Mouse (Mus musculus): ENCODE measurements around the gene Acsl3.

Acsl3 gene

DNA sequence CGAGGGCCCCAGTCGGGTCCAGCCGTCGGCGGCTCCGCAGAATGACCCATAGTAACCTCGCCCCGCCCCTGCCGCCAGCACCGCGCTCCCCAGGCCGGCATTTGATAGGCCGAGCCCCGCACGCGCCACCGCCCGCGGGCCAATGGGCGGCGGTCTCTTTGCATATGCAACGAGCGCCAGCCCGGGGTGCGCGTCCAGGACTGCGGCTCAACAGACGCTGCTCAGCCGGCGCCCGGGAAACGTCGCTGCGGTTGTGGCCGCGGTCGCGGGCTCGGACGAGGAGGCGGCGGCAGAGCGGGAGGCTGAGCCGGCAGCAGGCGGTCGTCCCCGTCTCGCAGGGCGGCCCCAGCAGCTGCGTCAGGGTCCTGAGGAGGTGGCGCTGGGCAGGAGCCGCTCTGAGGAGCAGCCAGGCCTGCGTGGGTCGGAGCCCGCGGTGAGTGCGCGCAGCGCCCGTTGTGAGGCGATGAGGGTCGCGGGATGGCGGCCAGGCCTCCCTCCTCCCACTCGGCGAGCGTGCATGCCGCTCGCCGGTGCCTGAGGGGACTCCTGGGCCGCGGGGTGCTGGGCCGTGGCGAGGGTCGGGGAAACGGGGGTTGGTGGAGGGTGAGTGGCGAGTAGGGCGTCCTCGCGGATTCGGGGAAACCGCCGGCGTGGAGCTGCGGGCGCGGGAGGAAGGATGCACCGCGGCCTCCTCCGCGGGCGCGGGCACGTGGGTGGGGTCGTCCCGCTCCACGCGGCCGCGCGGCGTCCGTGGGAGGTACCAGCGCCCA, at the start of gene Acsl3, which contains the start of gene Utp14b:
Gene Acsl3, plus strand, starts transcription at position 155 of the 770 bp plus-strand sequence.
Gene Utp14b, plus strand, starts transcription at position 368 of the 770 bp plus-strand sequence.
- peak; percentile 92 for DNase-seq (ENCODE audit: low read depth, low spot score)

- DNase-seq (ENCODE audit: low read depth, low spot score), result no peak
Measured at GRCm38 (mm10) chr1:78609134-78609907, 48.3 kb upstream of the Acsl3 start.

DNA sequence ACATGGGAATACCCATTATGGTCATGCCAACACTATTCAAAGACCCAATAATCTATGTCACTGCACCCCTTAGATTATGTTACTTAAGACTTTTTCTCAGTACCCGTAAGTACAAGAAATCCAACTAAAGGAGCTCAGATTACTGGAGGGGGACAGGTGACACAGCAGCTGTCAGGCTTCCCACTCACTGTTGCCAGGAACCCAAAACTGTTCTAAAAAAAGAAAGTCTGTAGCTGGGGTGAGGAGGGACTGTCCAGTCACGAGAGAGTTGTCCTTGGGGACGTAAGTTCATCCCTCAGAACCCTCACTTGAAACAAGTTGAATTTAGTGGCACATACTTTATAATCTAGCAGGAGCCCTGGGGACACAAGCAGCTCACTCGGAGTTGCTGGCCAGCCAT, 46.6 kb upstream of the Acsl3 start:
- DNase-seq (ENCODE audit: low read depth, low spot score), result no peak

GRCm38 (mm10) chr1:78612959-78613358, 44.7 kb upstream of the Acsl3 start:
- no peak for DNase-seq (ENCODE audit: low read depth, low spot score)

- no peak for DNase-seq (ENCODE audit: low read depth, low spot score)
Measured at GRCm38 (mm10) chr1:78624352-78624751, 33.3 kb upstream of the Acsl3 start.

DNA sequence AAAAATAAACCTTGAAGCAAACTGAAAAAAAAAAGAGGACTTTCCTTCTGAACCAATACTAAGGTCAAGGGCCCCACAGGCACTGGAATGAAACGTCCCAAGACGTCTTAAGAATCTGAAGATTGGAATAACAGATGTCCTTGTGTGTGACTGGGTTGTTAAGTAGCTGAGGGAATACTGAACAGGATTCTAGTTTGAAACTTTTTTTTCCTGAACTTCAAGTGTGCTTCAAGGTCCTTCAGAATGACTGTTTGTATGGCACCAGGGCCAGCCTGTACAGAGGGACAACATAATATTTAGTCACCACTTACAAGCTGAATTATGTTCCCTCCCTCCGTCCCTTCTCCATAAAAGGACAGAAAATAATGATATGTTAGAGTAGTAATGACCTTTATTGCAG, 23.1 kb upstream of the Acsl3 start:
- DNase-seq (ENCODE audit: low read depth, low spot score), result no peak

DNA sequence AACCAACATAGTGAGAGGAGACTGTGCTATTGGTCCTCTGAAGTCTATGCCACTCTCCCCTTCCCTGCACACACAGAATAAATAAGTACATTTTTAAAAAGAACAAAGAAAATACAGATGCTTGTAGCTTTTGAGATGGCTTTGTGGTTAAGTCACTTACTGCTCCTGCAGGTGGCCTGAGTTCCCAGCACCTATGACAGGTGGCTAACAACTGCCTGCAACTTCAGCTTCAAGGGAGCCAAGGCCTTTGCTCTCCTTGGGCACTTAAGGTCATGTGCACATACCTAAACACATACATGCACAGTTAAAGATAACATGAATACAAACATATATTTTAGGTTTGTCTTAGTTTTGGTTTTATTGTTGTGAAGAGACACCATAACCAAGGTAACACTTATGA, 16.8 kb upstream of the Acsl3 start:
- no peak for DNase-seq (ENCODE audit: low read depth, low spot score)

- DNase-seq (ENCODE audit: low read depth, low spot score), result no peak
Measured at GRCm38 (mm10) chr1:78641791-78642190, 15.8 kb upstream of the Acsl3 start.

DNA sequence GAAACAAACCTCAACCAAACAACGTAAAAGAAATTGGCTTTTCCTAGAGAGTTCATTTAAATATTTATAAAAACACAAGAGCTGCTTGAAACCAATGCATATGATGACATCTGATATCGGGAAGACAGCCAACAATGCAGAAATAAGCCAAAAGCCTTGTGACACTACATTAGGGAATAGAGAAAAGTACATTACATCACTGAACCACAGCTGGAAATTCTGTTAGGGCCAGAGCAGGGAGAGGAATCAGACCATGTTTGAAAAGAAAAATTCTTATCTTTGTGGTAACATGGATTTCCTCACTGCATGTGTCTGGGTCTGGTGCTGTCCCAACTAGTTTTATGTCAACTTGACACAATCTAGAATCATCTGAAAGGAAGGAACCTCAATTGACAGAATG, 15.4 kb upstream of the Acsl3 start:
- no peak for DNase-seq (ENCODE audit: low read depth, low spot score)

DNA sequence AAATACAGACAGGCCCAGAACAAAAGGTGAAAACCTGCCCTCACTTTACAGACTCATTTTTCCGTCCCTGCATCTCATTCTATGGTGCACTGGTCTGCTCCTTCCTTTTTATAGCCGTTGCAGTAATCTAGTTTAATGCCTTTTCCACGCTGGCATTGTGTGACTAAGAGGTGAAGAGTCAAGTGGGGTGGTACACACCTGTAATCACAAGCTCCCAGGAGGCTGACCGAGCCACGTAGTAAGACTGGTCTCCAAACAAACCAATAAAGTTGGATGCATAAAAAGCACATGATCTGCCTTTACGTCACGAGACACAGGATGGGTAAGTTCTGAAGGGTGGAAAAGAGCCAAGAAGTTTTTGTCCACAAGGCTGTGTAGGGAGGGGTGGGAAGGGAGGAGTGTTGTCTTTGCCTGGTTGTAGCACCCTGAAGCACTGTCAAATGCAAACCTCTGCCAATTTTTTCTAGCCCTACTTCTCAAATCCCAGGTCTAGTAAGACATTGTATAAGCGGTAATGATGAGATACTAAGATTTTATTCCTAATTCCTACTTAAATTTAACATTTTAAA, 10.2 kb upstream of the Acsl3 start:
- no peak for DNase-seq (ENCODE audit: low read depth, low spot score)

DNA sequence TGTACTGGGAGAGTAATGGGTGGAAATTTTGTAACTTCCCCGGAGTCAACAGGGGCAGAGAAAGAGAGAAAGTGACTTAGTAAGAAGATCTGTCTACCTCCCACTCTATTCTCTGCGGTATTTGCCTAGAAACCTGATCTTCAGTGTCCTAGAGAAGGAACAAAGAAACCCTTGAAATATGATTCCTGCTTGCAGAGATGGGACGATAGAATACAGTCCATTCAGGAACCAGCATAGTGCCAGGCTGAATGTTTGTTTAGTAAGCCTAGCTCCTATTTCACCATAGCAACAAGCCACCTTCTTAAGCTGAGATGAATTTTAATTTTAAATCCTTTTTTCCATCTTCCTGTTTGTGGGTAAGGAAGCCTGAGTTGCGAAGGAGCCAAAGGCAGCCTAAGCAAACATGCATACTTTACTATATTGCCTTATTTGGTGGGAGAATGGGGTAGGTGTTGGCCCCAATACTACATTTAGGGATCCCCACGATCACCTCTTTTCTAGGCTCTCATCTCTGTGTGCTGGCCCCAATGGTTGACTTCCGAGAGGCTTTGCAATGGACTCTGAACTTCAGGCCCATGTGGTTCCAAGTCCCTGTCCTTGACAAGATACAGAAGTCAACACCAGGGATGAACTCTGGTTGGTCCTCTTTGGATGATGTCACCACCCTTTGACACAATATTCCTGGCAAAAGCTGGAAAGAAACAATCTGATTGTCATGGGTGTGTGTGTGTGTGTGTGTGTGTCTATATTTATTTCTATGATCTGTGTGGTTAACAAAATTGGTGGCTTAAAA, 8.2 kb upstream of the Acsl3 start:
- no peak for DNase-seq (ENCODE audit: low read depth, low spot score)

DNA sequence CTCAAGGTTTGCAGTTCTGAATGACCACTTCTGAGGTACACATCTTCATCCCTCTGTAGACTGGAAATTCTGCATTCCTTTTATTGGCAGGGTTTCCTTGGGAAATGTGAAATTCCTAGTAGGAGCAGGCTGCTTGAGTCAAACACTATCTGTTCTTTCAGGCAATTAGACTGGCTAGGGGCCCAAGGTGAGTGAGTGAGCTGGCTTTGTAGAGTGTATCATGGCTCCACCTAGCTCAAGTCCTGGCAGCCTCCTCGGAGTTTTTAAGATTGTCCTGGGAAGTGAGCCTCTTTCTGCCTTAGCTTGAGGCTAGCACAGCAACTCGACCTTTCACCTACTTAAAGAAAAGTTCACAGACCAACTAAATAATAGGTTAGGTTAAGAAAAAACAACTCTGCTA, 1.2 kb upstream of the Acsl3 start:
- DNase-seq (ENCODE audit: low read depth, low spot score), result no peak

DNA sequence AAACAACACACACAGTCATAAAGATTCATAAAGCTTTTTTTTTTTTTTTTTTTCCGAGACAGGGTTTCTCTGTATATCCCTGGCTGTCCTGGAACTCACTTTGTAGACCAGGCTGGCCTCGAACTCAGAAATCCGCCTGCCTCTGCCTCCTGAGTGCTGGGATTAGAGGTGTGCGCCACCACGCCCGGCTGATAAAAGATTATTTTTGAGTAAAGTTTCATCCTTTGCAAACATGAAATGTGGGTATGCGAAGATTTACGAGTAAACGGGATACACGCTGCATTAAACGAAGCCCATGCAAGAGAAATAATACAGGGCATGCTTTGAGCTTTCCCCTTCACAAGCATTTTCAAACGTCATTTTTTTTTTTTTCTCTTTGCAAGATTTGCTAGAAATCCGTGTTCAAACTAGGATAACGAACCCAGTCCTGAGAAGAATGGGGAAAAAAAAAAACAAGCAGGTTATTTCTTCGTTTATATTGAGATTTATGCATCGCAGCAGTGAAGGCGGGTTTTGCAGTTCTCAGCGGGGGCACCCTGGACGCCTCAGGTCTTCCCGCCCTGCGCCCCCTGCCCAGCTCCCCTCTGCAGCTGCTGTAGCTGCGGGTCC, 500 bp upstream of the Acsl3 start:
- no peak for DNase-seq (ENCODE audit: low read depth, low spot score)

DNA sequence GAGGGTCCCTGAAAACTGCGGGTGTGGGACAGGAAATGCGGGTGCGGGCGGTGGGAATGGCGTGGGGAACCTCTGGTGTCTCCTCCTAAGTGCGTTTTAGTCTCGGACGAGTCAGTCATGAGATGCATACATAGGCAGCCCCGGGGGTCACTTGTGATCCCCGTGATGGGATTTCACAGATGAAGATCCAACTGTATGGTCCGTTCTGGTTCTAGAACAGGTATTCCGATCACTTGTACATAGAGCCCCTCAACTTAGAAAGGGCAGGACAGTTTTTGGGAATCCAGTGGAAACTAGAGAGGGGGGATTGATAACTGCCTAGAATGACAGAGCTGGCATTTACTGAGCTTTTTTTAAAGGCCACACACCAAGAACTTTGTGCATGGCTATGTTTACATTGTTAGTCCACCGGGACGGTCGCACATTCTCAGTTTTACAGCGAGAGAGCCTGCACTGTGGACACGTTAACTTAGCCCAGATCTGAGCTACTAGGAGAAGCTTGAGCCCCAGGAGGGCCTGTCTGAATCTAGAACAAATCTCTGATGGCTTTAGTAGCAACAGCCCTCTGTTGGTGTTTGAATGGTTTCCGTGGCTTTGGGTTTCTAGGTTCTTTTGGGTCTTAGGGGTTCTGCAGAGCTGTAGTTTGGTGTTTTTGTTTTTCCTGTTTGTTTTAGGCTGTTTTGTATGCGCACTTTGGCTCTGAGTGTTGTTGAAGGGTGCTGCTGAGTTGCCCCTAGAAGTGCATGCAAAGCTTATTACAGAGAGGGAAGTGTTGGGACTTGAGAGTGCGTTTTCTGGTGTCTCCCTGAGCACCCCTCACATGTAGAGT, 1.0 kb downstream of the Acsl3 start:
- DNase-seq (ENCODE audit: low read depth, low spot score), result no peak

DNA sequence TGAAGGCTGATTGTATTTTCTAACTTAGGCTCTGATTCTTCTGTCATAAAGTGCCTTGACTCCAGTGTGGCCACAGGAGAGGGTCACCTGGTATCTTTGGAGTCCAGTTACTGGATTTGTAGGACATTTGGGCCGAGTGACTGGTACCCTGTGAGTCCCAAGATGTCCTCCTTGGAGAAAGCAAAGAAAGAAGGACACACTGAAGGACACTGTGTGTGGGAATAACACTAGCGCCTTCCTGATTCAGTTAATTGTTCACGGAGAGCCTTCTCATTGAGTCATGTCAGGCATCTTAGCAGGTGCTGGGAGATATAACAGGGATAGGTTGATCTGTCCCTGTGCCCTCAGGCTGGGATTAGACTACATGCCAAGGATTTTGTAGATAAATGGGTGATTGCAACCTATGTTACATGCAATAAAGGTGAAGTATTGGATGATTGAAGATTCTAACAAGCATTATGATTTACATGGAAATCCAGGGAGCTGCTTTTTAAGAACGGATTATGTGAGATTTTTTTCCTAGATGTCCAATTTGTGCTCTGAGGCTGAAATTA, 1.7 kb downstream of the Acsl3 start:
- DNase-seq (ENCODE audit: low read depth, low spot score), result no peak

DNA sequence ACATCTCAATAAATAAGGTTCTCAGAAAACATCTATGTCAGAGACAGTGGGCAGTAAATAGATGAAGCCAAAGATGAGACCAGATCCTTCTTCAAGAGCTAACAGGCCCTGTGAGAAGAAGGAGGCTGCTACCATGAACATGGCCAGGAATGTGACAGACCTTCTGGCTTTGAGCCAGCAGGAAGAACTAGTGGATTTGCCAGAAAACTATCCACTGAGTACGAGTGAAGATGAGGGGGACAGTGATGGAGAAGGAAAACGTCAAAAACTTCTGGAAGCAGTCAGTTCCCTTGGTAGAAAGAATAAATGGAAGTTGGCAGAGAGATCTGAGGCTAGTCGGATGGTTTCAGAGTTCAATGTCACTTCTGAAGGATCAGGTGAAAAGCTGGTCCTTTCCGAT, 6.7 kb downstream of the Acsl3 start:
- DNase-seq (ENCODE audit: low read depth, low spot score), result no peak

DNA sequence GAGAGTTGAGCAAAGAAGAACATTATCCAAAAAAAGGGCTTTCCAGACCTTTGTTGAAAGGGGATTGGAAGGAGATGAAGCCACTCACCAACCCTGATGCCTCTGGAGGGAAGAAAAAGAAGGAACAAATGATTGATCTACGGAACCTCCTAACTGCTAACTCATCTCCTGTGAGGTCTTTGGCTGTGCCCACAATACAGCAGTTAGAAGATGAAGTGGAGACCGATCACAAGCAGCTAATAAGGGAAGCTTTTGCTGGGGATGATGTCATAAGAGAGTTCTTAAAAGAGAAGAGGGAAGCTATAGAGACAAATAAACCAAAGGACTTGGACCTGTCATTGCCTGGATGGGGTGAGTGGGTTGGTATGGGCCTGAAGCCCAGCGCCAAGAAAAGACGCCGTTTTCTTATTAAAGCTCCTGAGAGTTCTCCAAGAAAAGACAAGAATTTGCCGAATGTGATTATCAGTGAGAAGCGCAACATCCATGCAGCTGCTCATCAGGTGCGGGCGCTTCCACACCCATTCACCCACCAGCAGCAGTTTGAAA, 8.4 kb downstream of the Acsl3 start:
- no peak for DNase-seq (ENCODE audit: low read depth, low spot score)

DNA sequence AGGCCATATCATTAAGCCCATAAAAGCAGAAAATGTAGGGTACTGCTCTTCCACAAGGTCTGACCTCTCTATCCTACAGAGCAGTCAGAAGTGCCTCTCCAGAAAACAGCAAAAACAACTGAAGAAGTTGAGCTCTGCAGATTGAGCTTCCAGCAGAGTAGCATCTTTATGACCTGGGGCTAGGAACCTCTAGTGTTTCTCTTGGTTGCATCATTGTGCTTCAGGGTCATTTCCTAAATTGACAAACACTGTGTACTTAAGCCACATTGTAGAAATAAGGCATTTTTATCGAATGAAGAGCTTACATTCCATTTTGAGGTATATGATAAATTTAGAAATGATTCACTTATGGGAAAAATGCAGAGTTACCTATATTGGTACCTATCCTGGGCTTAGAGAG, 9.0 kb downstream of the Acsl3 start:
- DNase-seq (ENCODE audit: low read depth, low spot score), result no peak

DNA sequence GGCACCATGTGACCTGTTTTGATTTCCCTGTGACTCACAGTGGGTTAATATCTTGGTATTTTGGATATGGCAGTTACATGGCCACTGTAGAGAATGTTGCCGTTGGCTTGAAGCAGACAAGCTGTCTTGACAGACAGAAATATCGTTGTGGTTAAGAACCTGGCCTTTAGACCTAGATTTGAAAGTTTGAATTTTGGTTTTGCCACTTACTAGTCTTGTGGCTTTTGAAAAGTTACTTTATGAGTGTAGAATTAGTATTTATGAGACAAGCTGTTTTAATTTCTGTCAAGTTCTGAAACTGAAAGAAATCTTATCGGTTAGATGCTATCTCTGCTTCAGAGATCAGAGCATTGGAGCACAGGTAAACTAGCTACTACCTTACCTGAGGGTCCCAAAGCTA, 24.7 kb downstream of the Acsl3 start:
- no peak for DNase-seq (ENCODE audit: low read depth, low spot score)

DNA sequence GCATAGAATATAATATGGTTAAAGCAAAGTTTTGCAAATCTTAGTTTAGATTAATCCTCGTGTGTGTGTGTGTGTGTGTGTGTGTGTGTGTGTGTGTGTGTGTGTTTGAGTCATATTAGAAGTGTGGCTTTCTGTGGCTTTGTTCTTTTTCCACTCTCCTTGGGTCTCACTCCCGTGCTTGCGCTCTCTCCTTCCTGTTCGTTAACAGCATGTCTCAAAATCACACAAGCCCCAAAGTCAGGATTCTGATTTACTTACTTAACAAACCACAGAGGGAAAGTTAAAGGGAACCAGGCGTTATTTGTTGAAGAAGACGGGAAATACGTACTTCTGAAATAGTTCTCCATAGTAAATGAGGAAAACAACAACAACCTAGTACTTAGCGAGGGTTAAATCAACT, 26.5 kb downstream of the Acsl3 start:
- DNase-seq (ENCODE audit: low read depth, low spot score), result no peak
